Mouse (Mus musculus) bone marrow, adult 2 months (tissue): ENCODE results near the gene Fam198b.

Source experiments
- CTCF ChIP-seq: fragments of 200-500 bp; IDR thresholded peaks from 2 replicates; pipeline ENCODE4 v1.5.1; 2011; ENCODE audit warnings: low read length, control low read depth; ENCODE audit not compliant: control insufficient read depth, insufficient read depth
- POLR2A ChIP-seq: fragments of 200-500 bp; IDR thresholded peaks from 2 replicates; pipeline ENCODE4 v1.6.1; 2011; ENCODE audit warnings: low read depth, mild to moderate bottlenecking, control low read depth, low read length, borderline replicate concordance; ENCODE audit not compliant: control insufficient read depth

DNA sequence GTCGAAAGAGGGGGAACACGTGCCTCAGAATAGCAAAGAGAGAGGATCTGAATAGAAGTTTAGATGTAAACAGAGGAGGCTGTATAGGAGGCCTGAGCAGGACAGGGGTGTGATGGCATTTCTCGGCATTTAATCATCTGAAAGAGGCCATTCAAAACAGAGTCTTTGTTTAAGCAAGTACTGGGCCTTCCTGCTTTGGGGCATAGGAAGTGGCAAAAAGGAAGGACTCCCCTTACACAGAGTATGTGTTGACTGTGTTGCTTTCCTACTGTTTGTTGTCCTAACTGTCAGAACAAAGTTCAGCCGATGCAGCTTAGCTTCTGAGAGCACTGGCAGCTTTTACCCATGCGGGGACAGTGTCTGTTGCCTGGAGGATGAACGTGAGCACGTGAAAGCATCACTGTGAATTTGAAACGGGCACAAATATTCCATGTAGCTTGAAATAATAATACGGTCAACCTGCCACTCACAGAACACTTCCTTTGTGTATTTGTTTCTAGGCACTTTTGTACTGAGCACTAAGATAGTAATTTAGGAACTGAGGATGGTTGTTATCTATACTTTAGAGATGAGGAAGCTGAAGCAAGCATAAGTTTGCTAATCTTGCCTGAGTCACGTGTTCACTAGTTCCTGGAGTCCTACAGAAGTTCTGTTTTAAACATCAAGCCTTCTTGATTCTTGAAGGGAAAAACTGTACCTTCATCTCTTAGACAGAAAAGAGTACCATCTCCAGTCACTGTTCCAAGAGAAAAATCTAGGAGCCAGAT, 26.2 kb downstream of the Fam198b start:
- TF ChIP-seq CTCF (no peak), POLR2A (no peak)
